Mouse (Mus musculus): ENCODE data around the gene Spop. TPM values are rescaled to one million over a fixed set of nuclear protein-coding genes. Genes with fewer than 3 reads are reported as not detected.
A peak's percentile ranks its signal among the peaks of the same experiment; 100 is the strongest.

The Spop gene
- polyA plus RNA-seq, 1 experiment, result 124 TPM

- no peak for TF ChIP-seq CTCF (IDR thresholded peaks at IDR 0.05; ENCODE audit: low read depth, low read length)
- TF ChIP-seq POLR2A (IDR thresholded peaks at IDR 0.05; ENCODE audit: borderline replicate concordance, low read depth, low read length), result no peak
- H3K27ac ChIP-seq (ENCODE audit: insufficient read depth, low read depth, low read length), result no peak overlapping the region
- no peak overlapping the region for H3K4me3 ChIP-seq (ENCODE audit: insufficient read depth, low read length)
- H3K4me1 ChIP-seq (ENCODE audit: control insufficient read depth, insufficient read depth, low read length), result no peaks in the 10 kb centered on the region
These were observed 32.9 kb downstream of the Spop start for GRCm38 (mm10) chr11:95446580-95447305.

GRCm38 (mm10) chr11:95448346-95448745 is 34.5 kb downstream of the Spop start:
- no peak overlapping the region for H3K4me3 ChIP-seq (ENCODE audit: insufficient read depth, low read length)
- TF ChIP-seq POLR2A (IDR thresholded peaks at IDR 0.05; ENCODE audit: borderline replicate concordance, low read depth, low read length) (no peak), CTCF (IDR thresholded peaks at IDR 0.05; ENCODE audit: low read depth, low read length) (no peak)
- 0 out of 2 replicates have a peak, but pooled peaks cover 2% of the 10 kb centered on the region for H3K4me1 ChIP-seq (ENCODE audit: control insufficient read depth, insufficient read depth, low read length)
- H3K27ac ChIP-seq (ENCODE audit: insufficient read depth, low read depth, low read length), result no peak overlapping the region

- Histone ChIP-seq H3K4me3 (ENCODE audit: insufficient read depth, low read length) (no peak overlapping the region), H3K27ac (ENCODE audit: insufficient read depth, low read depth, low read length) (peak overlapping the region; percentile 22; the same call in 1 of the 2 replicates), H3K4me1 (ENCODE audit: control insufficient read depth, insufficient read depth, low read length) (peaks cover 6% of the 10 kb centered on the region; the same call in 1 of the 2 replicates)
- no peak for TF ChIP-seq CTCF (IDR thresholded peaks at IDR 0.05; ENCODE audit: low read depth, low read length)
- TF ChIP-seq POLR2A (IDR thresholded peaks at IDR 0.05; ENCODE audit: borderline replicate concordance, low read depth, low read length), result no peak
These were observed 41.5 kb downstream of the Spop start for GRCm38 (mm10) chr11:95455331-95455730.

GRCm38 (mm10) chr11:95460872-95461271 is 47.0 kb downstream of the Spop start:
- H3K4me1 ChIP-seq (ENCODE audit: control insufficient read depth, insufficient read depth, low read length), result no peaks in the 10 kb centered on the region
- H3K4me3 ChIP-seq (ENCODE audit: insufficient read depth, low read length), result no peak overlapping the region
- H3K27ac ChIP-seq (ENCODE audit: insufficient read depth, low read depth, low read length), result no peak overlapping the region
- TF ChIP-seq POLR2A (IDR thresholded peaks at IDR 0.05; ENCODE audit: borderline replicate concordance, low read depth, low read length) (no peak), CTCF (IDR thresholded peaks at IDR 0.05; ENCODE audit: low read depth, low read length) (no peak)

GRCm38 (mm10) chr11:95462168-95462567 is 48.3 kb downstream of the Spop start:
- Histone ChIP-seq H3K4me3 (ENCODE audit: insufficient read depth, low read length) (no peak overlapping the region), H3K4me1 (ENCODE audit: control insufficient read depth, insufficient read depth, low read length) (no peaks in the 10 kb centered on the region; the same call in none of the 2 replicates), H3K27ac (ENCODE audit: insufficient read depth, low read depth, low read length) (no peak overlapping the region)
- TF ChIP-seq POLR2A (IDR thresholded peaks at IDR 0.05; ENCODE audit: borderline replicate concordance, low read depth, low read length), result no peak
- no peak for TF ChIP-seq CTCF (IDR thresholded peaks at IDR 0.05; ENCODE audit: low read depth, low read length)

- no peak overlapping the region for H3K27ac ChIP-seq (ENCODE audit: insufficient read depth, low read depth, low read length)
- peaks cover 7% of the 10 kb centered on the region for H3K4me1 ChIP-seq (ENCODE audit: control insufficient read depth, insufficient read depth, low read length)
- TF ChIP-seq POLR2A (IDR thresholded peaks at IDR 0.05; ENCODE audit: borderline replicate concordance, low read depth, low read length) (no peak), CTCF (IDR thresholded peaks at IDR 0.05; ENCODE audit: low read depth, low read length) (no peak)
- no peak overlapping the region for H3K4me3 ChIP-seq (ENCODE audit: insufficient read depth, low read length)
These were observed 53.9 kb downstream of the Spop start for GRCm38 (mm10) chr11:95467731-95468130.

- Histone ChIP-seq H3K27ac (ENCODE audit: insufficient read depth, low read depth, low read length) (no peak overlapping the region), H3K4me3 (ENCODE audit: insufficient read depth, low read length) (no peak overlapping the region), H3K4me1 (ENCODE audit: control insufficient read depth, insufficient read depth, low read length) (peaks cover 11% of the 10 kb centered on the region)
- no peak for TF ChIP-seq POLR2A (IDR thresholded peaks at IDR 0.05; ENCODE audit: borderline replicate concordance, low read depth, low read length)
- TF ChIP-seq CTCF (IDR thresholded peaks at IDR 0.05; ENCODE audit: low read depth, low read length), result no peak
These were observed 59.1 kb downstream of the Spop start for GRCm38 (mm10) chr11:95472942-95473341.

GRCm38 (mm10) chr11:95473456-95473855 is 59.6 kb downstream of the Spop start:
- TF ChIP-seq POLR2A (IDR thresholded peaks at IDR 0.05; ENCODE audit: borderline replicate concordance, low read depth, low read length) (no peak), CTCF (IDR thresholded peaks at IDR 0.05; ENCODE audit: low read depth, low read length) (no peak)
- Histone ChIP-seq H3K4me1 (ENCODE audit: control insufficient read depth, insufficient read depth, low read length) (peaks cover 11% of the 10 kb centered on the region), H3K4me3 (ENCODE audit: insufficient read depth, low read length) (no peak overlapping the region), H3K27ac (ENCODE audit: insufficient read depth, low read depth, low read length) (no peak overlapping the region)

- no peak overlapping the region for H3K4me3 ChIP-seq (ENCODE audit: insufficient read depth, low read length)
- TF ChIP-seq POLR2A (IDR thresholded peaks at IDR 0.05; ENCODE audit: borderline replicate concordance, low read depth, low read length), result no peak
- no peak for TF ChIP-seq CTCF (IDR thresholded peaks at IDR 0.05; ENCODE audit: low read depth, low read length)
- H3K27ac ChIP-seq (ENCODE audit: insufficient read depth, low read depth, low read length), result peak overlapping the region; percentile 39; the same call in 1 of the 2 replicates
These were observed 62.4 kb downstream of the Spop start for GRCm38 (mm10) chr11:95476323-95476722.

GRCm38 (mm10) chr11:95479458-95479857 is 65.6 kb downstream of the Spop start:
- TF ChIP-seq POLR2A (IDR thresholded peaks at IDR 0.05; ENCODE audit: borderline replicate concordance, low read depth, low read length), result no peak
- TF ChIP-seq CTCF (IDR thresholded peaks at IDR 0.05; ENCODE audit: low read depth, low read length), result no peak
- Histone ChIP-seq H3K4me3 (ENCODE audit: insufficient read depth, low read length) (no peak overlapping the region), H3K4me1 (ENCODE audit: control insufficient read depth, insufficient read depth, low read length) (peaks cover 11% of the 10 kb centered on the region), H3K27ac (ENCODE audit: insufficient read depth, low read depth, low read length) (no peak overlapping the region)

More at GRCm38 (mm10) chr11:95476323-95476722, 62.4 kb downstream of the Spop start:
- peaks cover 11% of the 10 kb centered on the region for H3K4me1 ChIP-seq (ENCODE audit: control insufficient read depth, insufficient read depth, low read length)

All from bone marrow macrophage, adult 2 months (primary cell).